Mouse (Mus musculus) olfactory bulb, adult 2 months (tissue): ENCODE measurements around the gene 1700034I23Rik.

Experiments
- CTCF ChIP-seq: fragments of 200-500 bp; IDR thresholded peaks from 2 replicates; pipeline ENCODE4 v1.5.1; 2012; ENCODE audit warnings: low read depth, mild to moderate bottlenecking, low read length, moderate library complexity; ENCODE audit not compliant: insufficient read depth
- POLR2A ChIP-seq: fragments of 200-500 bp; IDR thresholded peaks from 2 replicates; pipeline ENCODE4 v1.6.1; 2012; ENCODE audit warnings: mild to moderate bottlenecking, low read depth, low read length, moderate library complexity; ENCODE audit not compliant: insufficient read depth

GRCm38 (mm10) chr3:40949903-40950600 lies 47.7 kb upstream of the 1700034I23Rik start:
- TF ChIP-seq CTCF = no peak
- TF ChIP-seq POLR2A = no peak
